Mouse (Mus musculus) lung, adult 2 months (tissue): ENCODE data around the gene Btbd9. TPM values are rescaled to one million over a fixed set of nuclear protein-coding genes. Genes with fewer than 3 reads are reported as not detected.
A peak's percentile ranks its signal among the peaks of the same experiment; 100 is the strongest.

Source experiments
- DNase-seq: peaks from one replicate; pipeline ENCODE4 v3.0.0; 2022
- H3K4me1 ChIP-seq: fragments of 200-500 bp; 2 replicates; pipeline ENCODE4 v1.6.1; 2011; ENCODE audit warnings: low read length; ENCODE audit not compliant: control insufficient read depth, insufficient read depth
- H3K4me3 ChIP-seq: fragments of 200-500 bp; replicated peaks from 2 replicates; pipeline ENCODE3; 2011; ENCODE audit warnings: low read depth, mild to moderate bottlenecking, control low read depth, low read length; ENCODE audit errors: extremely low read depth
- CTCF ChIP-seq: fragments of 200-500 bp; IDR thresholded peaks from 2 replicates; pipeline ENCODE4 v1.5.1; 2011; ENCODE audit warnings: mild to moderate bottlenecking, low read length, control low read depth; ENCODE audit not compliant: insufficient read depth
- POLR2A ChIP-seq: fragments of 200-500 bp; IDR thresholded peaks from 2 replicates; pipeline ENCODE4 v1.6.1; 2011; ENCODE audit warnings: low read depth, mild to moderate bottlenecking, control low read depth, low read length, borderline replicate concordance; ENCODE audit errors: extremely low read depth
- WGBS: fragments of 180-500 bp; shearing (Covaris S2); methylation state at CpG from one replicate; pipeline ENCODE4 v1.1.7; 2018; 5-methylcytosine and 5-hydroxymethylcytosine counted together
- polyA plus RNA-seq: library from polyadenylated mRNA; depleted of rRNA; stranded (reverse); fragments of >200 nt; gene quantifications from 2 replicates; pipeline ENCODE4 v1.2.3, GENCODE M21; 2012

Gene Btbd9
- polyA plus RNA-seq, 1 experiment: 24.2 TPM

DNA sequence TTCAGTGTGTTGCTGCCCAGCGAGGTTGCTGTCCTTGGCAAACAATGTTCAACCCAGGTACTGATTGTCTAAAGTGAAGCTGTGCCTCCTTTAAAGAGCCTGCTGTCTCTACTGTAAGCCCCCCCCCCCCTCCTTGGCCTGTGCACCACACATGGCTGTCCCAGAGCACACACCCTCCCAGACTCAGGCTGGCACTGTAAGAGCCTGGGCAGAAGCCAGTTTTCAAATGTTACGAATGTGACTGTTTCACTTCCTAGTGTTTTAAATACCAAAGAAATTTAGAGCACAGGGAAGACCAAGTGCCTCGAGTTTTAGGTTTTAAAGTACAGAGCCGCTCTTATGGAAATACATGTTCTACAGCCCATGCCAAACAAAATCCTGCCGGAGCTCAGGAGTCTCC is 336.8 kb downstream of the Btbd9 start:
- no peak for TF ChIP-seq CTCF
- TF ChIP-seq POLR2A: no peak
- 53% methylated on average over 5 of the region's 5 CpGs for WGBS
- DNase-seq: no peak
- Histone ChIP-seq H3K4me3 (no peak overlapping the region), H3K4me1 (no peaks in the 10 kb centered on the region; the same call in 1 of the 2 replicates)

DNA sequence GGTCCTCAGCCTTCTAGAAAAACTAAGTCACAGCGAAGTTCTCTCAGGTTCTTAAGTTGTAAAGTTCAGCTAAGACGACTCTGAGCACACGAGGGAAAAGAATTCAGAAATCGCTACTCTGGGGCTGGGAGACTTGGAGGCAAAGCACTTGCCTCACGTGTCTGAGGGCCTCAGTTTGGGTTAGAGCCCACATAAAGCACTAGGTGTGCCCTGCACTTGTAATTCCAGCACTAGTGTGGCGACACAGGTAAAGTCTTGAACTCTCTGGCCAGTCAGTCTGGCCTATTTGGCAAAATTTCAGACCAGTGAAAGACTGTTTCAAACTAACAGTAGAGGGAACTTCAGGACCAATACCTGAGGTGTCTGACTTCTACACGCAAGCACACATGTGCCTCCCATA is 338.7 kb downstream of the Btbd9 start:
- peak; percentile 47 for DNase-seq
- Histone ChIP-seq H3K4me3 (no peak overlapping the region), H3K4me1 (no peaks in the 10 kb centered on the region; the same call in 1 of the 2 replicates)
- WGBS: 78% methylated on average over 7 of the region's 7 CpGs
- TF ChIP-seq CTCF: no peak
- no peak for TF ChIP-seq POLR2A

DNA sequence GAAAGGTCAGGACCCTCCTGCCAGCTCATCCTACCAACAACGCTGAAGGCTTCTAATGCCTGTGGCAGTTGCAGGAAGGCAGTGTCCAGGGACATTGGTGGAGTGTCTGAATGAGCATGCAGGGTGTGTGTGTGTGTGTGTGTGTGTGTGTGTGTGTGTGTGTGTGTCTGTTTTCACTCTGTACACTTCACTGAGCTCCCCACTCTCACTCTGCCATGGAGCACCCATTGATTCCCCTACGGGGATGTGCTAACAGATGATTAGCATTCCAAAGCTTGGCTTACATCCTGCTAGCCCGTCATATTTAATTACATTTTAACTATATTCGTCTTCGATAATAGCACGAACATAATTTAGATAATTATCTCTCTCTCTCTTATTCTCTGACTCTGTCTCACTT is 339.7 kb downstream of the Btbd9 start:
- DNase-seq: no peak
- H3K4me3 ChIP-seq: no peak overlapping the region
- no peak for TF ChIP-seq POLR2A
- no peak for TF ChIP-seq CTCF
- WGBS: 68% methylated on average over 6 of the region's 6 CpGs
- no peaks in the 10 kb centered on the region; the same call in 1 of the 2 replicates for H3K4me1 ChIP-seq

DNA sequence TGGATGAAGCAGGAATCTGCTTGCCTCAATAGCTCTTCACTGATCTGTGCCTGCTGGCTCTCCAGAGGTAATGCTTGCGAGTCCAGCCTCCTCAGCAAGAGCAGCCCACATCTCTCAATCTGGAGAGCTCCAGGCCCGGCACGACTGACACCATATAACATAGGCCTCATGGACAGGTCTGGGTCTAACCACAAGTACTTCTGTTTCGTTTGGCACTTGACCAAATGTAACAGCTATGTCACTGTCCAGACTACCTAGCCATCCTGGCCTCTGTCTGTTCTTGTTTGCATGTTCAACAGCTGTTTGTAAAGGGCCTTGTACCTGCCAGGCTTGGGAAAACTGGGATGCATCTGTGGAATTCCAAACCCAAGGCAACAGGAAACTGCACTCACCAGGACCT is 340.9 kb downstream of the Btbd9 start:
- no peak for DNase-seq
- TF ChIP-seq CTCF: no peak
- Histone ChIP-seq H3K4me1 (no peaks in the 10 kb centered on the region; the same call in 1 of the 2 replicates), H3K4me3 (no peak overlapping the region)
- WGBS: 65% methylated on average over 4 of the region's 4 CpGs

DNA sequence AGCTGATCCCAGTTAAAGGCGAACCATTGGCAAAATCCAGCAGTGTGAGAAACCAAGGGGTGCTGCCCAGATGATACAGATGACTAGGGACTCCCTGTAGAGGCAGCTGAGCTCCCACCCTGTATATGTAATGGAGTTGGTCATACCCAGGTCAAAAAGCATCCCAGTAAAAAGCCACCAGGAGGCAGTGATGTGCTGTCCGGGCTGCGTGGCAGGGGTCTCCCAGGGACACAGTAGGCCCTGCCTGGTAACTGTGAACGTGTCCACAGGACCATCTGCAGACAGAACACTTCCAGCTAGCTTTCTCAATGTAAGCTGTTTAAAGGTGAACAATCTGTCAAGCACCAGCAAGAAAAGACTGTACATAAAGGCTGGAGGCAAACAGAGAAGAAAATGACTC is 343.6 kb downstream of the Btbd9 start:
- WGBS: 83% methylated on average over 4 of the region's 4 CpGs
- no peak for DNase-seq
- TF ChIP-seq CTCF (no peak), POLR2A (no peak)
- peaks cover 10% of the 10 kb centered on the region for H3K4me1 ChIP-seq
- H3K4me3 ChIP-seq: no peak overlapping the region

DNA sequence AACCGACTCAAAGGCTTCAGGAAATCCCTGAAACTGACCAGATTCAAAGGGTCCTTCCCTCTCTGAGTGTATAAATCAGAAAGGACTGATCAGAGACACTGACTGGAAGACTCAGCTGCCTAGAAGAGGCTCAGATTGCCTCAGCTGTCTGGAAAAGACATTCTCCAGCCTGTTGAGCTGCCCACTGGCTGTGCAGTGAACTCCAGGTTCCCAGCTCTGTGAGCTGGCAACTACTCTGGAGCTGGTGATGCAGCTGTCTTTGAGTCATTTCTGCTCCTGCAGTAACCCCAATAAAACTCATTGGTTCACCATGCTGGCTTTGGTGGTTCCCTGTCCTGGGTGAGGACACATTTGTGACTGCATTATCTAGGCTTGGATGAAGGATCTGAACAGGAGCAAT is 344.8 kb downstream of the Btbd9 start:
- H3K4me3 ChIP-seq: no peak overlapping the region
- H3K4me1 ChIP-seq: peaks cover 10% of the 10 kb centered on the region
- no peak for DNase-seq
- 74% methylated on average over 1 of the region's 1 CpGs for WGBS
- TF ChIP-seq POLR2A: no peak
- TF ChIP-seq CTCF: no peak

DNA sequence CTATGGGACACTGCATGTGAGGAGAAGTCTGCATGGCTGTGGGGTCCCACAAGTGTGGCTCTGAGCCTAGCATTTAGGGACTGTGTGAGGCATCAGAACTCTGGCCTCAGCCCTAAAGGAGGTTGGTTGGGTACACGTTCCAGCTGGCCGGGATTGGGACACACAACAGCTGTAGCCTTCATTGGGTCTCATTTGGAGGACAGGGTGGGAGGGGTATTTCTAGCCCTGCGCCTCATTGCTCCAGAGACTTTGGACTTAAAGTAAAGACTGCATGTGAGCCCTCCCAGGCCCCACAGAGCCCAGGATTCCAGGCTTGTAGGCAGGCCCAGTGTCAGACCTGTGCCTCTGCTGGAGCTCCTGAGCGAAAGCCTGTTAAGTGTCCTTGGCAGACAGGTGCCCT is 345.9 kb downstream of the Btbd9 start:
- 79% methylated on average over 4 of the region's 4 CpGs for WGBS
- no peak for DNase-seq
- Histone ChIP-seq H3K4me3 (no peak overlapping the region), H3K4me1 (peaks cover 10% of the 10 kb centered on the region)
- no peak for TF ChIP-seq POLR2A
- TF ChIP-seq CTCF: no peak

DNA sequence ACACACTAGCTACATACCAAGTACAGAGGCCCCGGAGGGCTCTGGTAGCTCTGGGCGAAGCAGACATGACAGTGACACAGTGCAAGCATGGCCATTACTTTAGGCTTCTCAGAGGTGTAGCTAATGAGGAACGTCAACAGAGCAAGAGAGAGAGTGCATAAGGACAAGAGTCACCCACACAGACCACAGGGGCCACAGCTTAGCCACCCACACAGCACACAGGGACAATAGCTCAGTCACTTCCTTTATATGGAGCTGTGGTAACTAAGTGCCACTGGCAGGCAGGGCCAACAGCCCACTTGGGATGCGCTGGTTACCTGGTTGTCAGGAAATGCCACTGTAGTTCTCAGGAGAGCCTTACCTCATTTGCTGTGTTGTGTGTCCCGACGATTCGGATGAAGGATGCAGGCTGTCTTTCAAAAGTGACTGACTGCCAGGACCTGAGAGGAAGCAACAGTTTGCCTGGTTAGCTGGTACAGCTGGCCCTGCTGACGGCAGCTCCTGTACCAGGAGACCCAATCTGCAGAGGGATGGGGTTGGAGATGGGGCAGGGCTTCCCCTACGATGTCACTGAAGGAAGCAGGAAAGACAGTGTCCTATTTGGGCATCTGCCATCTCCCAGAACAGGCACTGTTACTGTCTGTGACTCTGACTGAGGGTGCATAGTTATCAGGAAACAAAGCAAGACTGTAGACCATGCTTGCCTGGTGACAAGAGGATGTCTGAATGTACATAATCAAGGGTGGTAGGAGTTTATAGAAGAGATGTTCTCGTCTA is 347.7 kb downstream of the Btbd9 start:
- 71% methylated on average over 10 of the region's 10 CpGs for WGBS
- no peak for DNase-seq
- no peak for TF ChIP-seq CTCF
- TF ChIP-seq POLR2A: no peak
- Histone ChIP-seq H3K4me3 (no peak overlapping the region), H3K4me1 (peaks cover 10% of the 10 kb centered on the region)

DNA sequence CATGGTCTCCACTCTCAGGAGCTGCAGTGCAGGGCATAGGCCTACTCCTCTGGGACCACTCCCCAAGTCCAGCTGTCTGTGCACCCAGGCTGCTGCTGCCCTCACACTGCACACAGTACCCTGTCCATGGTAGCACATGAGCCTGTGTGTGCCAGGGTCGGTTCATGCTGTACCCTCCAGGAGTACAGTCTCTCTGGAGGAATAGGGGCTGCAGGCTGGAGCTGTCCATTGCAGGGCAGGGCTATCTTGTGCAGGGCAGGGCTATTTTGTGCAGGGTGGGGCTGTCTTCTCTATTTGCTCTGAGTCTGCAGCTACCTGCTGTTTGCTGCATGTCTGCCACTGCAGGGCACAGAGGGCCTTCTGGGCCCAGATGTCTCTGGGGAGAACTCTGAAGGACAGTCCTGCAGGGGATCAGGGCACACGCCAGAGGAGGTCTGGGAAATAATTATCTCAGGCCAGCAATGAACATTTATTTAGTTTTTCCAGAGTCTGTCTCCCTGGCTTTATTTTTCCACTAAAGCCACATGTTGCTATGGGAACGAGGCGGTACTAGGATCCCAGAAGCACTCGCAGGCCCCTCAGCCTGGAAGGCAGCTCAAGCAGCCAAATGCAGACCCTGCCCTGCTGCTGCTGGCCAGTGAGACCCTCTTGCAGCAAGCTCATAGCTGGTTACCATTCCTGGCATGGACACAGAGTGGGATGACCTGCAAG is 351.1 kb downstream of the Btbd9 start:
- no peak overlapping the region for H3K4me3 ChIP-seq
- peaks cover 10% of the 10 kb centered on the region for H3K4me1 ChIP-seq
- no peak for DNase-seq
- no peak for TF ChIP-seq CTCF
- no peak for TF ChIP-seq POLR2A
- WGBS: 62% methylated on average over 5 of the region's 5 CpGs

DNA sequence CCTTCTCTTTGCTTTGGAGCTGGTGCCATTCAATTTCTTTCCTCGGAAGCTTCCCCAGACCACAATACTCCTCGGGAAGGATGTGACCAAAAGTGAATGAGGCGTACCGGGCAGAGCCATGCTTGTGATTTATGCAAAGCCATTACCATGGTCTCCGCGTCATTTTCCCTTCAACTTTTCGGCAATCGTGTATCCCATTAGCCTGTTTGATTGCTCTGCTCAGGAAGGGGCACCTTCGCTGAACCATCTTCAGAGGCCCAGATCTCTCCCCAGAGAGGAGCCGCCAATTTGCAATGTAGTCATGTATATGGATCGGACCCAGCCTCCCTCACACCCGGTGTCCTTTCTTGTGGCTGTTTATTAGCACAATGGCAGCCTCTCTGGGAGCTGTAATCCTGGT is 353.5 kb downstream of the Btbd9 start:
- no peak overlapping the region for H3K4me3 ChIP-seq
- TF ChIP-seq CTCF (no peak), POLR2A (no peak)
- no peak for DNase-seq
- H3K4me1 ChIP-seq: no peaks in the 10 kb centered on the region
- WGBS: 90% methylated on average over 12 of the region's 12 CpGs
